Mouse (Mus musculus) kidney, embryonic 16.5 days (tissue): ENCODE results near the gene Gm20671. TPM values are rescaled to one million over a fixed set of nuclear protein-coding genes. Genes with fewer than 3 reads are reported as not detected.
"Not testable (repeated sequence)": the region's sequence is repeated elsewhere in the genome, so short reads cannot be mapped to it uniquely, and the experiment has no call there.

Experiments
- ATAC-seq: fragments of 200-750 bp; cut with Nextera tagmentation; 2 replicates; pipeline ENCODE4 v1.8.0; 2017; ENCODE audit warnings: moderate TSS enrichment; ENCODE audit not compliant: low FRiP score, low TSS enrichment
- H3K27ac ChIP-seq: fragments of 300-500 bp; sonication (generic); 2 replicates; pipeline ENCODE4 v1.5.1; 2014; ENCODE audit warnings: low read length
- H3K27me3 ChIP-seq: fragments of 300-500 bp; sonication (generic); 2 replicates; pipeline ENCODE4 v1.6.1; 2014; ENCODE audit warnings: low read length, control low read depth, mixed read lengths; ENCODE audit not compliant: insufficient read depth
- H3K36me3 ChIP-seq: fragments of 300-500 bp; sonication (generic); 2 replicates; pipeline ENCODE4 v1.6.1; 2014; ENCODE audit warnings: low read length, control low read depth, mixed read lengths; ENCODE audit not compliant: insufficient read depth
- H3K4me1 ChIP-seq: fragments of 300-500 bp; sonication (generic); 2 replicates; pipeline ENCODE4 v1.6.1; 2014; ENCODE audit warnings: low read length, control low read depth, mixed read lengths; ENCODE audit not compliant: insufficient read depth
- H3K4me2 ChIP-seq: fragments of 300-500 bp; sonication (generic); replicated peaks from 2 replicates; pipeline ENCODE4 v1.6.1; 2014; ENCODE audit warnings: low read depth, low read length
- H3K4me3 ChIP-seq: fragments of 300-500 bp; sonication (generic); 2 replicates; pipeline ENCODE4 v1.5.1; 2014; ENCODE audit warnings: mild to moderate bottlenecking, low read length
- H3K9ac ChIP-seq: fragments of 300-500 bp; sonication (generic); replicated peaks from 2 replicates; pipeline ENCODE4 v1.6.1; 2014; ENCODE audit warnings: low read length
- H3K9me3 ChIP-seq: fragments of 300-500 bp; sonication (generic); 2 replicates; pipeline ENCODE4 v1.6.1; 2016; ENCODE audit warnings: low read length, control low read depth
- WGBS: fragments of 180-500 bp; shearing (Covaris S2); extraction: QIAGEN DNeasy Blood & Tissue Kit; methylation state at CpG from one replicate; pipeline ENCODE4 v1.1.7; 2014; 5-methylcytosine and 5-hydroxymethylcytosine counted together
- polyA plus RNA-seq: library from polyadenylated mRNA; unstranded; fragments of >200 nt; fragmentation: Nextera tagmentation; extraction: Ambion mirVana; gene quantifications from 2 replicates; pipeline ENCODE4 v1.2.1, GENCODE M21; 2015

Gene Gm20671
- polyA plus RNA-seq, 1 experiment from 2014 or later, result not detected

- Histone ChIP-seq H3K4me3 (no peak overlapping the region), H3K27me3 (no peaks in the 10 kb centered on the region), H3K27ac (no peak overlapping the region), H3K9ac (no peak overlapping the region), H3K9me3 (no peaks in the 10 kb centered on the region), H3K4me1 (no peaks in the 10 kb centered on the region), H3K36me3 (no peaks in the 10 kb centered on the region), H3K4me2 (no peak overlapping the region)
- no peak for ATAC-seq
- 83% methylated on average over 7 of the region's 7 CpGs for WGBS
These were observed 102.9 kb downstream of the Gm20671 start for GRCm38 (mm10) chr5:32723981-32724380.

DNA sequence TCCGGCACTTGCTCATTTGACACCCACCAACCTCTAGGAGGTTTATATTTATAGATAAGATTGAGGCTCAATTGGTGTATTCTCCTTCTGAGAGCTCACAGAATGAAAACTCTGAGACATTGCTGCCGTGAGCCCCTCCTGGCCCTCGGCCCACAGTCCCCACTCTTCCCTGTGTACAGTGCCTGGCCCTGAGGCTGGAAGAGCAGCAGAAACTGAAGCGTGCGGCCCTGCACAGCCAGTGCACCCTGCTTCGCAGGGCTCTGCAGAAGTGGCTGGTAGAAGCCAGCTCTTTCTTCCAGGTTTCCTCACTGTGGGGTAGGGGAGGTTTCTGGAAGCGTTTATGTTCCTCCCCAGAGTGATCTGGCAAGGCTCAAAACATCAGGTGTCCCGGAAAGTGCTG, 104.2 kb downstream of the Gm20671 start:
- H3K4me1 ChIP-seq, ATAC-seq, H3K9me3 ChIP-seq, H3K27me3 ChIP-seq, H3K27ac ChIP-seq, H3K9ac ChIP-seq, H3K36me3 ChIP-seq, H3K4me3 ChIP-seq, H3K4me2 ChIP-seq: not testable (repeated sequence)
- WGBS, result 84% methylated on average over 8 of the region's 8 CpGs

GRCm38 (mm10) chr5:32722263-32722662, 104.6 kb downstream of the Gm20671 start:
- Histone ChIP-seq H3K9ac (no peak overlapping the region), H3K4me2 (no peak overlapping the region), H3K27me3 (no peaks in the 10 kb centered on the region), H3K27ac (no peak overlapping the region), H3K4me3 (no peak overlapping the region), H3K4me1 (no peaks in the 10 kb centered on the region), H3K9me3 (no peaks in the 10 kb centered on the region), H3K36me3 (no peaks in the 10 kb centered on the region)
- no peak for ATAC-seq
- 80% methylated on average over 7 of the region's 7 CpGs for WGBS

DNA sequence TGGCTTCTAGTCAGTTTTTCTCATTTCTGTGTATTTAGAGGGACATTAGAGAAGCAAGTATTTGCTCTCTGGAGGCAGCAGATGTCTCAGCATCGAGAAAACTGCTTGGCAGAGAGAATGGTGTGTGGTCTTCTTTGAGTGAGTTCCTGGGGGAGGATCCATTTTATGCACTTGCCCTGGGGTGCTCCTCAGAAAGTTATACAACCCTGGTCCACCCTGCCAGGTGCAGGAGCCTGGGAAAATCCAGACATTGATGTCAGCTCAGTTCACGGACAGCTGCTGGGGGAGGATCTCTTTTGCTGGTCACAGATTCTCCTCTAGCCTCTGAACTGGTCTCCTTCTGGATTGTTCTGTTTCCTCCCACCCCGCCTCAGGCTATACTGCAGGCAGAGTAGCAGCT, 105.6 kb downstream of the Gm20671 start:
- WGBS, result 33% methylated on average over 3 of the region's 3 CpGs
- no peaks in the 10 kb centered on the region for H3K4me1 ChIP-seq
- no peak overlapping the region for H3K4me2 ChIP-seq
- no peak overlapping the region for H3K9ac ChIP-seq
- no peak overlapping the region for H3K4me3 ChIP-seq
- H3K27me3 ChIP-seq, result no peaks in the 10 kb centered on the region
- H3K9me3 ChIP-seq, result no peaks in the 10 kb centered on the region
- H3K27ac ChIP-seq, result no peak overlapping the region
- ATAC-seq, result no peak; the same call in 1 of the 2 replicates
- H3K36me3 ChIP-seq, result no peaks in the 10 kb centered on the region

DNA sequence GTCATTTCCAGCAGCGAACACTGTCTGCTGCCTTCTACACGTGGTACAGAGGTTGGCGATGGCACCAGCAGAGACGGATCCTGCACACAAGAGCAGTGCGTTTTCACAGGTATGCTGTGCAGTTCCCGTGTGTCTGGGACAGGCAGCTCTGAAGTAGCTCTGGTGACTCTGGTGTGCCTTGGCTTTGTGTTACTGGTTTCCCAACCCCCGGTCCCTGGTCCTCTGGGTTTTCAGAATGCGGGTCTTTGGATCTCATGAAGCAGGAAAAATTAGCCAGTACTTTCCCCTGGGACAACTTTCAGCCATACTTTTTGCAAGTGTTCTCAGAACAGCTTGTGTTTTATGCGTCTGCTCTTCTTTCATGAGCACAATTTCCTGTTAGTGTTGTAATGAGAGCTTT, 106.5 kb downstream of the Gm20671 start:
- no peaks in the 10 kb centered on the region for H3K27me3 ChIP-seq
- ATAC-seq, result no peak
- H3K4me3 ChIP-seq, result no peak overlapping the region
- H3K9ac ChIP-seq, result no peak overlapping the region
- 75% methylated on average over 9 of the region's 9 CpGs for WGBS
- no peaks in the 10 kb centered on the region for H3K9me3 ChIP-seq
- H3K4me2 ChIP-seq, result no peak overlapping the region
- no peaks in the 10 kb centered on the region for H3K4me1 ChIP-seq
- H3K36me3 ChIP-seq, result no peaks in the 10 kb centered on the region
- H3K27ac ChIP-seq, result no peak overlapping the region

GRCm38 (mm10) chr5:32718916-32719315, 108.0 kb downstream of the Gm20671 start:
- Histone ChIP-seq H3K36me3 (no peaks in the 10 kb centered on the region), H3K27me3 (no peaks in the 10 kb centered on the region), H3K4me1 (no peaks in the 10 kb centered on the region), H3K27ac (no peak overlapping the region), H3K9me3 (no peaks in the 10 kb centered on the region), H3K4me2 (no peak overlapping the region), H3K4me3 (no peak overlapping the region), H3K9ac (no peak overlapping the region)
- WGBS, result 36% methylated on average over 6 of the region's 6 CpGs
- no peak for ATAC-seq

GRCm38 (mm10) chr5:32717726-32718125, 109.2 kb downstream of the Gm20671 start:
- H3K9me3 ChIP-seq, result no peaks in the 10 kb centered on the region
- no peak overlapping the region for H3K4me2 ChIP-seq
- no peak overlapping the region for H3K27ac ChIP-seq
- no peak for ATAC-seq
- H3K4me1 ChIP-seq, result no peaks in the 10 kb centered on the region
- no peak overlapping the region for H3K9ac ChIP-seq
- H3K36me3 ChIP-seq, result no peaks in the 10 kb centered on the region
- no peak overlapping the region for H3K4me3 ChIP-seq
- 46% methylated on average over 1 of the region's 1 CpGs for WGBS
- no peaks in the 10 kb centered on the region for H3K27me3 ChIP-seq

DNA sequence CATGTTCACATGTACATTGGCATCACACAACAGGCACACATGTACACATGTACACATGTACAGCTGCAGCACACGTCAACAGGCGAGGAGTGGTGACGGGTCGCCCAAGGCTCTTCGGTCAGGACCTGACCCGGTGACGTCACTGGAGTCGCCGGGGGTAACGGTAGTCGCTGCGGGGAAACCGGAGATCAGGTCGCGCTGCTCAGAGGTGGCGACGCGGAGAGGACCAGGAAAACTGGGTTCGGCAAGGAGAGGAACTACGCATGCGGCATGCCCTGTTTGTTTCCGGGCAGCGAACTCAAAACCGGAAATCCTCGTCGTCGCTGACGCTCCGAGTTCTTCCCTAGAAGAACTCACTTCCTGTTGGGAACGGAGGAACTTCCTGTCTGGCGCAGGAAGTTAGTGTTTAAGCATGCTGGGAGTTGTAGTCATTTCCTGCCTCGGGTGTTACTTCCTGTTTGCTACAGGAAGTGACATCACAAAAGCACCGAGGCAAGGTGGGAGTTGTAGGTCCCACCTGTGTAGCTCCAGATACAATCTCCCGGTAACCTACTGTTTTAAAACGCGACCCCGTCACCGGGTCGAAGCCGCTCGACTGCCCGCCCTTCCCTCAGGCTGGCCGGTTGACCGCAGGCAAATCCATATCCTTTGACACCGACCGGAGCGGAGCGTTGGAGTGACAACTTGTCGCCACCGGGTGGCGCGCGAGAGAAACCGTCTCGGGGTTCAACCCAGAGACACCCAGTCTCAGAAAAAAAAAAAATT, 113.0 kb downstream of the Gm20671 start:
- H3K9ac ChIP-seq, result peak overlapping the region; percentile 71
- under 1% methylated on average over 55 of the region's 55 CpGs for WGBS
- peak overlapping the region; percentile 63 for H3K4me3 ChIP-seq

GRCm38 (mm10) chr5:32713042-32713702, 113.7 kb downstream of the Gm20671 start:
- ATAC-seq, result no peak
- 19% methylated on average over 2 of the region's 2 CpGs for WGBS

More for the DNA sequence above, 113.0 kb downstream of the Gm20671 start:
- peak overlapping the region; percentile 92 for H3K27ac ChIP-seq
- H3K36me3 ChIP-seq, result no peaks in the 10 kb centered on the region
- peak; percentile 99 for ATAC-seq
- H3K4me2 ChIP-seq, result peak overlapping the region; percentile 68
- H3K9me3 ChIP-seq, result no peaks in the 10 kb centered on the region
- H3K4me1 ChIP-seq, result no peaks in the 10 kb centered on the region
- H3K27me3 ChIP-seq, result no peaks in the 10 kb centered on the region

More at GRCm38 (mm10) chr5:32713042-32713702, 113.7 kb downstream of the Gm20671 start:
- H3K27me3 ChIP-seq, result no peaks in the 10 kb centered on the region
- peak overlapping the region; percentile 63 for H3K4me3 ChIP-seq
- no peaks in the 10 kb centered on the region for H3K4me1 ChIP-seq
- H3K9me3 ChIP-seq, result no peaks in the 10 kb centered on the region
- H3K27ac ChIP-seq, result peak overlapping the region; percentile 92
- no peaks in the 10 kb centered on the region for H3K36me3 ChIP-seq
- H3K4me2 ChIP-seq, result peak overlapping the region; percentile 68
- peak overlapping the region; percentile 71 for H3K9ac ChIP-seq
